Mouse (Mus musculus) lung, embryonic 15.5 days (tissue): ENCODE results near the gene Polr2m. TPM values are rescaled to one million over a fixed set of nuclear protein-coding genes. Genes with fewer than 3 reads are reported as not detected.
A peak's percentile ranks its signal among the peaks of the same experiment; 100 is the strongest.
"Not testable (repeated sequence)": the region's sequence is repeated elsewhere in the genome, so short reads cannot be mapped to it uniquely, and the experiment has no call there.

Experiments used
- ATAC-seq: fragments of 200-750 bp; cut with Nextera tagmentation; 2 replicates; pipeline ENCODE4 v1.8.0; 2017; ENCODE audit warnings: moderate number of reproducible peaks, borderline replicate concordance; ENCODE audit not compliant: low FRiP score, low TSS enrichment; ENCODE audit errors: extremely low read depth
- H3K27ac ChIP-seq: fragments of 300-500 bp; sonication (generic); 2 replicates; pipeline ENCODE4 v1.5.1; 2015; ENCODE audit warnings: moderate library complexity, mild to moderate bottlenecking, inconsistent platforms
- H3K27me3 ChIP-seq: fragments of 300-500 bp; sonication (generic); 2 replicates; pipeline ENCODE4 v1.6.1; 2015; ENCODE audit warnings: inconsistent platforms
- H3K36me3 ChIP-seq: fragments of 300-500 bp; sonication (generic); 2 replicates; pipeline ENCODE4 v1.6.1; 2015; ENCODE audit warnings: inconsistent platforms
- H3K4me1 ChIP-seq: fragments of 300-500 bp; sonication (generic); 2 replicates; pipeline ENCODE4 v1.6.1; 2015; ENCODE audit warnings: inconsistent platforms
- H3K4me2 ChIP-seq: fragments of 300-500 bp; sonication (generic); 2 replicates; pipeline ENCODE4 v1.6.1; 2015; ENCODE audit warnings: inconsistent platforms, mild to moderate bottlenecking, moderate library complexity
- H3K4me3 ChIP-seq: fragments of 300-500 bp; sonication (generic); 2 replicates; pipeline ENCODE4 v1.5.1; 2015; ENCODE audit warnings: mild to moderate bottlenecking, inconsistent platforms
- H3K9ac ChIP-seq: fragments of 300-500 bp; sonication (generic); 2 replicates; pipeline ENCODE4 v1.6.1; 2015; ENCODE audit warnings: inconsistent platforms
- H3K9me3 ChIP-seq: fragments of 300-500 bp; sonication (generic); 2 replicates; pipeline ENCODE4 v1.6.1; 2016; ENCODE audit warnings: inconsistent platforms
- WGBS: fragments of 180-500 bp; shearing (Covaris S2); methylation state at CpG from one replicate; pipeline ENCODE4 v1.1.7; 2015; 5-methylcytosine and 5-hydroxymethylcytosine counted together
- polyA plus RNA-seq: library from polyadenylated mRNA; unstranded; fragments of >200 nt; fragmentation: Nextera tagmentation; extraction: Ambion mirVana; gene quantifications from 2 replicates; pipeline ENCODE4 v1.2.1, GENCODE M21; 2015

The Polr2m gene
- polyA plus RNA-seq, 1 experiment from 2014 or later, result 392 TPM

DNA sequence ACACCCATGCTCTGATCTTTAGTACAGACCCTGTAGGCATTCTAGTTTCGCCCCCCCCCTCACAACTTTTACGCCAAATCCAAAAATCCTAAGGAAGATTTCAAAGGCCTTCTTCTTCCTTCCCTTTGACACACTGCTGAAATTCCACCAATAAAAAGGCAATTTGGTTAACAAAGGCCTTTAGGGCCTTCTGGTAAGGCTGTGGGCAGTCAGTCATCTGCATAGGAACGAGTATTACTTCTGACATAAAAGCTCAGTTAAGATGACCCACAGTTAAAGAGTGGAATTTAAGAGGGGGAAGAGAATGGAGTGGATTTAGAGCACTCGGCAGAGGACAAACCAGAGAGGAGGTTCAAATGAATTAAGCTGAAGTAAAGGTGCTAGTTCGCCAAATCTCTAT is 8.0 kb upstream of the Polr2m start:
- H3K9me3 ChIP-seq, result no peaks in the 10 kb centered on the region
- H3K4me3 ChIP-seq, result no peak overlapping the region
- H3K9ac ChIP-seq, result no peak overlapping the region
- no peak overlapping the region for H3K27ac ChIP-seq
- no peaks in the 10 kb centered on the region for H3K27me3 ChIP-seq
- WGBS, result 80% methylated on average over 5 of the region's 5 CpGs
- no peak for ATAC-seq
- peaks cover 11% of the 10 kb centered on the region; the same call in 1 of the 2 replicates for H3K4me1 ChIP-seq
- H3K4me2 ChIP-seq, result no peak overlapping the region
- no peaks in the 10 kb centered on the region for H3K36me3 ChIP-seq

DNA sequence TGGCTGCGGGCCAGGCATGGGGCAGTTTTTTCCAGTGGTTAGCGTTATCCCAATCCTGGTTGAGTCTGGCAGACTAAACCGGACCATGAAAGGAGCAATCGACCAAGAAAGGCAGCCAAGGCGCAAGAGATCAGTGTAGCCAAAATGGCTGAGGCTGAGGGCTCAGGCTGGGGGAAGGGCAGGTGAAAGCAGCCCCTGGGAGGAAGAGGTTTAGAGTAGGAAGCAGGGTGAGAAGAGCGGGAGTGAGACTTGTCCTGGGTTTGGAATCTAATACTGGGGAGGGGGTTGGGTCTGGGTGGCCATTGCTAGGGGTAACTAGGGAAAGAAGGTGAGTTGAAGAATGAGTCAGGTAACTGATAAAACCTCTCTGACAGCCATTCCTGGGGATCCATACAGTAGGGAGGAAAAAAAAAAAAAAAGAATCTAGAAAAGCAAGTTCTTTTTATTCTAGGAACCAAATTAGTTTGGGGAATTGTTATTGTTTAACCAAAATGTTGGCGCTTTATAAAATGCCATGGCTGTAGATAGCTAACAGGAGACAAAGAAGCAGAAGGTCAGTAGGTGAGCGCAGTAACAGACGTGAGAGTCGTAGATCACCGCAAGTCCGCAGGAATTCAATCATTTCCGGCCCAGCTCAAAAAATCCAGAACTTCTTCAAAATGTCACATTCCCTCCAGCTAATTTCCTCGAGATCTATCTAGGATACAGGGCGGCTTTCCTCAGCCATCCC is 6.7 kb upstream of the Polr2m start:
- no peak overlapping the region for H3K27ac ChIP-seq
- no peaks in the 10 kb centered on the region for H3K36me3 ChIP-seq
- no peak overlapping the region for H3K4me2 ChIP-seq
- ATAC-seq, result no peak
- H3K27me3 ChIP-seq, result no peaks in the 10 kb centered on the region
- peaks cover 6% of the 10 kb centered on the region; the same call in 1 of the 2 replicates for H3K4me1 ChIP-seq
- no peak overlapping the region for H3K9ac ChIP-seq
- WGBS, result 63% methylated on average over 15 of the region's 15 CpGs
- no peak overlapping the region for H3K4me3 ChIP-seq
- H3K9me3 ChIP-seq, result no peaks in the 10 kb centered on the region

DNA sequence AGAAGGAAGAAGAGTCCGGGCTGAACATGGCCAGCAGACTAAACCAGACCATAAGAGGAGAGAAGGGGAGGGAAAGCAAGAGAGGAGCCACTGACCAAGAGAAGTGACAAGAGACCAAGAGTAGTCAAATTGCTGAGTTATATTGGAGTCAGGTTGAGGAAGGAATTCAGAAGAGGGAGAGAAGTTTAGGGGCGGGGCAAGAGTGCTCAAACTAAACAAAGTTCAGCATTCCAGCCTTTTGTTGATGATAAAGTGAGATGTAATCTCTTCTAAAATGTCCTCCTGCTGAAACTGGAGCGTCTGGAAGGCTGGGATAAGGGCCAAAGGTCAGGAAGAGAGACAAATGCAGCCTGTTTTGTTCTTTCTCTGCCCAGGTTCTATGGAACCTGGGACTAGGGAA is 4.3 kb upstream of the Polr2m start:
- Histone ChIP-seq H3K36me3 (no peaks in the 10 kb centered on the region), H3K27me3 (no peaks in the 10 kb centered on the region), H3K9ac (no peak overlapping the region), H3K4me2 (no peak overlapping the region), H3K9me3 (no peaks in the 10 kb centered on the region), H3K4me1 (peaks cover 6% of the 10 kb centered on the region), H3K4me3 (no peak overlapping the region), H3K27ac (no peak overlapping the region)
- no peak for ATAC-seq
- WGBS, result 33% methylated on average over 3 of the region's 3 CpGs

DNA sequence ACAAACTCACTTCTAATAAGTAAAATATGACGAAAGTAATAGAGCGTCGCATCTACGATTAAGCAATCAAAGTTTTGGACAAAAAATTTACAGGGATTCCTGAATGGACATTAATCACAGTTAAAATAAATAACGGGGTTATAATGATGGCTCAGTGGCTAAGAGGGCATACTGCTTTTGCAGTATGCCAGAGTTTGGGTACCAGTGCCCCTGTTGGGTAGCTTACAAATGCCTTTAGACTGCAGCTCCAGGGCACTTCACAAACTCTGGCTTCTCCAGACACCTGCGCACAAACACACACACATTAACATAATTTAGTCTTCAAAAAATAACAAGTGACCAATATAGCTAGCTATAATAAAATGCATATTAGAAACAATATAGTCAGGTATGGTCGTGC is 392 bp upstream of the Polr2m start:
- H3K9me3 ChIP-seq, result no peaks in the 10 kb centered on the region
- peak overlapping the region; percentile 70; the same call in 1 of the 2 replicates for H3K4me2 ChIP-seq
- H3K27ac ChIP-seq, result peak overlapping the region; percentile 92
- H3K4me3 ChIP-seq, result peak overlapping the region; percentile 95
- peaks cover 25% of the 10 kb centered on the region for H3K36me3 ChIP-seq
- 33% methylated on average over 7 of the region's 7 CpGs for WGBS
- H3K9ac ChIP-seq, result 0 out of 2 replicates have a peak overlapping the region, but pooled peaks have one; percentile 17
- no peak for ATAC-seq
- peaks cover 10% of the 10 kb centered on the region; the same call in 1 of the 2 replicates for H3K4me1 ChIP-seq
- H3K27me3 ChIP-seq, result no peaks in the 10 kb centered on the region

DNA sequence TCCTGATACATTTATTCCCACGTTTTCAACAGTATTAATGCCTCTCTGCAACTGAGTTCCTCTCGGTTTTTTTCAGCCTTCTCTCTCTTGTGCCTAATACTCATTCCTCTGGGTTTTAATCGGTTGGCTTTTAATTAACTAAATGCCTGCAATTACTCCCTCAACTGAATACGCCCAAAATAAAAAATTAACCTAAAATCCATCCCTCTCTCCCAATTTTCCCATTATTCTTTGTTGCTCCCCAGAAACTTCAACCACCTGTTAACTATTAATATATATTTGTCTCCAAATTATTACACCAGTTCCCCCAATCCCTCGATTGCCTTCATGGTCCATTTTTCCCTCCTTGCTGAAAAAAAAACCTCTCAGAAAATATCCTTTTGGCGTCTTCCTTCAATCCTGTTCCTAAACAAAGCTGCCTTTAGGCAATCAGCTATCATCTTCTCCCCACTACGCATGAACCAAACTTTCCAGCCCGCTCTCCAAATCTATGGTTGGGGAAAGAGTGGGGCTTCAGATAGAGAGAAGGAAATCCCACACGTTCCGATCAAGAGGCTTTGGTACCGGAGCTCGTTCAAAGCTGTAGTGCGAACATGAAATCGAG is 762 bp downstream of the Polr2m start:
- peak overlapping the region; percentile 99 for H3K9ac ChIP-seq
- under 1% methylated on average over 14 of the region's 14 CpGs for WGBS
- H3K9me3 ChIP-seq, result no peaks in the 10 kb centered on the region
- H3K27ac ChIP-seq, result peak overlapping the region; percentile 92
- peak overlapping the region; percentile 95 for H3K4me3 ChIP-seq
- H3K4me2 ChIP-seq, result peak overlapping the region; percentile 70
- ATAC-seq, result no peak
- H3K36me3 ChIP-seq, result peaks cover 37% of the 10 kb centered on the region
- H3K27me3 ChIP-seq, result no peaks in the 10 kb centered on the region
- H3K4me1 ChIP-seq, result peaks cover 10% of the 10 kb centered on the region; the same call in 1 of the 2 replicates

DNA sequence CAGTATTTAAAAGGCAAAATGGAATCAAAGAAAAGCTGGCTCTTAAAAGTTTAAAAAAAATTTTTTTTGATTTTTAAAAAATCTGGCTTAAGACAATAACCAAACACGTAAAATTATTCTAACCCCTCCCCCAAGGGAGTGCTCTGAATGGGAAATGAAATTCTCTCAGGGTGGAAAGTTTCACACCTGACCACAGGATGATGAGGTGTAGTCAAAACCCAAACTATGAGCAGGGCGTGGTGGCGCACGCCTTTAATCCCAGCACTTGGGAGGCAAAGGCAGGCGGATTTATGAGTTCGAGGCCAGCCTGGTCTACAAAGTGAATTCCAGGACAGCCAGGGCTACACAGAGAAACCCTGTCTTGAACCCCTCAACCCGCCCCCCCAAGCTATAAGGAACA is 1.9 kb downstream of the Polr2m start:
- 78% methylated on average over 7 of the region's 7 CpGs for WGBS
- H3K36me3 ChIP-seq, result peaks cover 48% of the 10 kb centered on the region
- peak overlapping the region; percentile 95; the same call in 1 of the 2 replicates for H3K4me3 ChIP-seq
- H3K9me3 ChIP-seq, ATAC-seq, H3K9ac ChIP-seq, H3K27ac ChIP-seq, H3K27me3 ChIP-seq: not testable (repeated sequence)
- peaks cover 10% of the 10 kb centered on the region; the same call in 1 of the 2 replicates for H3K4me1 ChIP-seq
- peak overlapping the region; percentile 70 for H3K4me2 ChIP-seq

DNA sequence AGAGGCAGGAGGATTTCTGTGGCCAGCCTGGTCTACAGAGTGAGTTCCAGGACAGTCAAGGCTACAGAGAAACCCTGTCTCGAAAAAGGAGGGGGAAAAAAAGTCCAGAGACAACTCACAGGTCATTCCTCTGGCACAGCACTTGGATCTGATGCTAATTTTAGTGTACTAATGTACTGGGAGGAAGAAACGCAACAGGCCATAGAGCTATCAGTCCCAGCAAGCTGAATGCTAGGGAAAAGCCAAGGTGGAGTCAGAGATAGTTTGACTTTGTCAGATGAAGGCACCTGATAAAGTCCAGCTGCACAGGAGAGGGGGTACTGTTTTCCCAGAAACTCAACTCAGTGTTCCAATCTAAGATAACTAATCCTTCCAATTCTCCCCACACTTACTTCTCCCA is 5.4 kb downstream of the Polr2m start:
- no peak overlapping the region for H3K4me2 ChIP-seq
- H3K27ac ChIP-seq, result no peak overlapping the region
- no peak overlapping the region for H3K9ac ChIP-seq
- no peak overlapping the region for H3K4me3 ChIP-seq
- H3K9me3 ChIP-seq, result no peaks in the 10 kb centered on the region
- H3K27me3 ChIP-seq, result no peaks in the 10 kb centered on the region
- 85% methylated on average over 2 of the region's 2 CpGs for WGBS
- H3K4me1 ChIP-seq, result peaks cover 10% of the 10 kb centered on the region; the same call in 1 of the 2 replicates
- no peak for ATAC-seq
- peaks cover 79% of the 10 kb centered on the region for H3K36me3 ChIP-seq

DNA sequence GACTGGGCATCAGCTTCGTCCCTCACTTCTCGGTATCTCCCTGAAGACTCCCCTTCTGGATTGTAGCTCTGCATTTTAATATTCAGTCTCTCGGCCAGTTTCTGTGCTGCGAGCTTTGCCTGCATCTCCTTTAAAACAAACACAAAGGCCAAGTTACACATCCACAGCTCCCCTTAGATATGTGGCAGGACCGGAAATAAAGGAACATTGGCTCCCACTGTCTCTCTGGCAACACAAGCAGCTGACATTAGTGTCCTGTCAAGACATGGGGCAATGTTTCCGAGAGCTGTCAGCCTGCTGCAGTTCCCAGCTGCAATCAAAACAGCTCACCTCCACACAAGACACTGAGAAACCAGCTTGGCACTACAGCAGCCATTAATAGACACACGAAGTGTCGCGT is 6.3 kb downstream of the Polr2m start:
- Histone ChIP-seq H3K9me3 (no peaks in the 10 kb centered on the region), H3K4me1 (peaks cover 10% of the 10 kb centered on the region; the same call in 1 of the 2 replicates), H3K4me3 (no peak overlapping the region), H3K4me2 (no peak overlapping the region), H3K36me3 (peaks cover 84% of the 10 kb centered on the region), H3K27ac (no peak overlapping the region), H3K9ac (no peak overlapping the region), H3K27me3 (no peaks in the 10 kb centered on the region)
- 86% methylated on average over 9 of the region's 9 CpGs for WGBS
- ATAC-seq, result no peak

DNA sequence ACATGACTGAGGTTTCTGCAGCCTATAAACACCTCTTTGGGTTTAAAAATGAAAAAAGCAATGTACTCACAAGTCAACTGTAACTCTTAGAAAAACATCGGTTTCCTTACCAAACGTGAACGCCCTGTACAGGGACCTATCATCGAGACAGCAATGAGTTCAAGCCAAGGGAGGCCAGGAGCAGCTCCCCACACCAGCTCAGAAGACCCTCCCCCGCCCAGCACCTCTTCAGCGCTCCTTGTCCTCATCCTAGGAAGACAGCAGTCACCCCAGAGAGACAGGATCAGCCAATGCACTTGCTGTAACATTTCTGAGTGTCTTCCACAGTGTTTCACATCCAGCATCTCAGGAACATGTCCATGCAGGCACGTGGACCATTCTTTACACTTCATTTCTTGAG is 7.1 kb downstream of the Polr2m start:
- H3K4me2 ChIP-seq, result no peak overlapping the region
- ATAC-seq, result no peak
- no peaks in the 10 kb centered on the region for H3K9me3 ChIP-seq
- no peak overlapping the region for H3K27ac ChIP-seq
- H3K4me3 ChIP-seq, result no peak overlapping the region
- H3K9ac ChIP-seq, result no peak overlapping the region
- peaks cover 84% of the 10 kb centered on the region for H3K36me3 ChIP-seq
- WGBS, result 91% methylated on average over 7 of the region's 7 CpGs
- peaks cover 3% of the 10 kb centered on the region; the same call in 1 of the 2 replicates for H3K4me1 ChIP-seq
- H3K27me3 ChIP-seq, result no peaks in the 10 kb centered on the region

DNA sequence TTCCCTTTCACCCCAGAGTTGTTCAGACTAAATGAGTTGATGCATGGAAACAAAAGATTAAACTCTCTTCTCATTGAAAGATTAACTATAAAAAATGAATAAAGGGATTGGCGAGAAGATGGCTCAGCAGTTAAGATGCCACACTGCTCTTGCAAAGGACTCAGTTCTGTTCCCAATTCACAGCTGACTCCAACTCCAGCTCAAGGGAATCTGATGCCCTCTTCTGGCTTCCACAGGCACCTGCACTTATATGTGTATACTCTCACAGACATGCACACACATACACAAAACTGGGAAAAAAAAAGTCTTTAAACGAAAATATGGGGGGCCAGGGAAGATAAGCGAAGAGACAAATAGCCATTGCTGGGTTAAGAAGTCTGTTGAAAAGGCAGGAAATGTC is 9.1 kb downstream of the Polr2m start:
- no peak for ATAC-seq
- no peak overlapping the region for H3K4me2 ChIP-seq
- H3K4me3 ChIP-seq, result no peak overlapping the region
- no peaks in the 10 kb centered on the region for H3K4me1 ChIP-seq
- peaks cover 64% of the 10 kb centered on the region for H3K36me3 ChIP-seq
- H3K27me3 ChIP-seq, result no peaks in the 10 kb centered on the region
- H3K27ac ChIP-seq, result no peak overlapping the region
- H3K9me3 ChIP-seq, result no peaks in the 10 kb centered on the region
- no peak overlapping the region for H3K9ac ChIP-seq
- 96% methylated on average over 3 of the region's 3 CpGs for WGBS

DNA sequence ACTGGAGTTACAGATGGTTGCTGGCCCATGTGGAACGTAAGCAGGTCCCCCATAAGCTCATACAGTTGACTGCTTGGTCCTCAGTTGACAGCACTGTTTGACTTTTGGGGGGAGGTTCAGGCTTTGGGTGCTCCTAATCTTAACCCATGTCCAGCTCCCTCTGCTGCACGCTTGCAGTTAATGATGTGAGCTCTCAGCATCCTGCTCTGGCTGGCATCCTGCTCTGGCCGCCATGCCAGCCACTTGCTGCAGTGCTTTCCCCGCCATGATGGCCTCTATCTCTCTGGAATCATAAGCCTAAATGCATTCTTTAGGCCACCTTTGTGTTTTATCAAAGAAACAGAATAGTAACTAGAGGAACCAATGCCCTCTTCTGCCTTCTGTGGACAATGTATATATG is 10.2 kb downstream of the Polr2m start:
- Histone ChIP-seq H3K4me3 (no peak overlapping the region), H3K36me3 (peaks cover 53% of the 10 kb centered on the region)
- no peak for ATAC-seq

DNA sequence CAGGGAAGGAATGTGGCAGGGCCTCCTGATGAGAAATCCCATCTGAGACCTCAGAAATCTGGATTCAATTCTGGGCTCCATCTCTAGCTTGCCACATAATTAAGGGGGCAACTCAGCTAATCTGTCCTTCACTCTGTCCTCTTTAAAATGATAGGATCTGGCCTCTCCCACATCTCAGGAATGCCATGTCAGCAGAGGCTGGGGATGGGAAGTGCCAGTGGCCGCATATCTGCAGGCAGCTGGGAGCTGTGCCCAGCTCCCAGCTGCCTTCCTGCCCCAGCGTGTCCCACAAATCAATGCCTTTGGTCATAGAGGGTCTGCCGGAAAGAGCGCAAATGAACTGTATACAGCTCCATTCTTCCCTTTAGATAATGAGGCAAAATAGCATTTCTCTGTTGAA is 18.3 kb downstream of the Polr2m start:
- ATAC-seq, result no peak; the same call in 1 of the 2 replicates
- H3K9ac ChIP-seq, result no peak overlapping the region
- no peaks in the 10 kb centered on the region for H3K36me3 ChIP-seq
- no peak overlapping the region for H3K4me3 ChIP-seq
- H3K9me3 ChIP-seq, result no peaks in the 10 kb centered on the region
- no peak overlapping the region for H3K4me2 ChIP-seq
- 0 out of 2 replicates have a peak, but pooled peaks cover 4% of the 10 kb centered on the region for H3K4me1 ChIP-seq
- H3K27me3 ChIP-seq, result no peaks in the 10 kb centered on the region
- 0 out of 2 replicates have a peak overlapping the region, but pooled peaks have one; percentile 2 for H3K27ac ChIP-seq
- WGBS, result 43% methylated on average over 4 of the region's 4 CpGs

More for the DNA sequence above, 10.2 kb downstream of the Polr2m start:
- Histone ChIP-seq H3K4me1 (no peaks in the 10 kb centered on the region), H3K4me2 (no peak overlapping the region), H3K9me3 (no peaks in the 10 kb centered on the region), H3K27me3 (no peaks in the 10 kb centered on the region), H3K27ac (no peak overlapping the region), H3K9ac (no peak overlapping the region)
- 92% methylated on average over 4 of the region's 4 CpGs for WGBS
